Mouse (Mus musculus): Measurements from ENCODE around the gene Slc39a11. TPM values are rescaled to one million over a fixed set of nuclear protein-coding genes. Genes with fewer than 3 reads are reported as not detected.
A peak's percentile ranks its signal among the peaks of the same experiment; 100 is the strongest.
"Not testable (repeated sequence)": the region's sequence is repeated elsewhere in the genome, so short reads cannot be mapped to it uniquely, and the experiment has no call there.

Slc39a11 gene
- total RNA-seq, 2 experiments from 2014 or later, result 11.2 to 11.4 TPM

GRCm38 (mm10) chr11:113667704-113668103, 17.8 kb upstream of the Slc39a11 start:
- ATAC-seq (ENCODE audit: poor library complexity, severe bottlenecking), result no peak

GRCm38 (mm10) chr11:113667122-113667521, 17.2 kb upstream of the Slc39a11 start:
- no peak for ATAC-seq (ENCODE audit: poor library complexity, severe bottlenecking)

GRCm38 (mm10) chr11:113666648-113667047, 16.8 kb upstream of the Slc39a11 start:
- peak; percentile 77 for ATAC-seq (ENCODE audit: poor library complexity, severe bottlenecking)

GRCm38 (mm10) chr11:113666205-113666604, 16.3 kb upstream of the Slc39a11 start:
- ATAC-seq (ENCODE audit: poor library complexity, severe bottlenecking), result no peak

- ATAC-seq (ENCODE audit: poor library complexity, severe bottlenecking), result no peak
Measured at GRCm38 (mm10) chr11:113664279-113664678, 14.4 kb upstream of the Slc39a11 start.

GRCm38 (mm10) chr11:113661835-113662351, 12.0 kb upstream of the Slc39a11 start:
- no peak for ATAC-seq (ENCODE audit: poor library complexity, severe bottlenecking)

GRCm38 (mm10) chr11:113660940-113661339, 11.1 kb upstream of the Slc39a11 start:
- no peak for ATAC-seq (ENCODE audit: poor library complexity, severe bottlenecking)

- not testable (repeated sequence) for ATAC-seq (ENCODE audit: poor library complexity, severe bottlenecking)
Measured at GRCm38 (mm10) chr11:113660213-113660612, 10.3 kb upstream of the Slc39a11 start.

- no peak for ATAC-seq (ENCODE audit: poor library complexity, severe bottlenecking)
Measured at GRCm38 (mm10) chr11:113658763-113659162, 8.9 kb upstream of the Slc39a11 start.

- ATAC-seq (ENCODE audit: poor library complexity, severe bottlenecking), result no peak
Measured at GRCm38 (mm10) chr11:113658319-113658718, 8.4 kb upstream of the Slc39a11 start.

GRCm38 (mm10) chr11:113657221-113657620, 7.3 kb upstream of the Slc39a11 start:
- ATAC-seq (ENCODE audit: poor library complexity, severe bottlenecking), result no peak

GRCm38 (mm10) chr11:113656511-113656932, 6.6 kb upstream of the Slc39a11 start:
- ATAC-seq (ENCODE audit: poor library complexity, severe bottlenecking), result no peak

GRCm38 (mm10) chr11:113654561-113655270, 4.8 kb upstream of the Slc39a11 start:
- ATAC-seq (ENCODE audit: poor library complexity, severe bottlenecking), result no peak

- ATAC-seq (ENCODE audit: poor library complexity, severe bottlenecking), result no peak
Measured at GRCm38 (mm10) chr11:113654105-113654504, 4.2 kb upstream of the Slc39a11 start.

GRCm38 (mm10) chr11:113652516-113652915, 2.6 kb upstream of the Slc39a11 start:
- ATAC-seq (ENCODE audit: poor library complexity, severe bottlenecking), result no peak

GRCm38 (mm10) chr11:113651907-113652273, 2.0 kb upstream of the Slc39a11 start:
- ATAC-seq (ENCODE audit: poor library complexity, severe bottlenecking), result no peak

GRCm38 (mm10) chr11:113651206-113651906, 1.5 kb upstream of the Slc39a11 start:
- no peak for ATAC-seq (ENCODE audit: poor library complexity, severe bottlenecking)

- peak; percentile 6 for ATAC-seq (ENCODE audit: poor library complexity, severe bottlenecking)
Measured at GRCm38 (mm10) chr11:113648690-113649352, 1.1 kb downstream of the Slc39a11 start, which contains the start of gene Cog1. Cog1 (plus strand) TSS chr11:113649169.

- peak; percentile 85 for ATAC-seq (ENCODE audit: poor library complexity, severe bottlenecking)
Measured at GRCm38 (mm10) chr11:113648152-113648551, 1.7 kb downstream of the Slc39a11 start.

GRCm38 (mm10) chr11:113645181-113645580, 4.7 kb downstream of the Slc39a11 start:
- ATAC-seq (ENCODE audit: poor library complexity, severe bottlenecking), result no peak

GRCm38 (mm10) chr11:113638680-113639079, 11.2 kb downstream of the Slc39a11 start:
- ATAC-seq (ENCODE audit: poor library complexity, severe bottlenecking), result peak; percentile 67

Data from megakaryocyte, adult 5-6 weeks (primary cell).